In genomic region chr14:79619802-79620201, GRCm38 (mm10) we compare ENCODE assay signal across 28 mouse cellular contexts. TPM values are rescaled to one million over a fixed set of nuclear protein-coding genes. Genes with fewer than 3 reads are reported as not detected.
"Had no signal": no experiment of that assay in that cellular context is flagged by ENCODE, and none has a peak within 500 bp of the region (broad histone marks: within the 10 kb centered on the region; RNA-seq: fewer than 3 reads in every experiment).

No protein-coding gene starts in this region.

- H3K9ac ChIP-seq: embryonic facial prominence, embryonic 12.5 days; embryonic facial prominence, embryonic 13.5 days; embryonic facial prominence, embryonic 15.5 days; forebrain, embryonic 12.5 days; forebrain, embryonic 13.5 days; forebrain, embryonic 15.5 days; forebrain, postnatal 0 days had no signal

- H3K27me3 ChIP-seq: embryonic facial prominence, embryonic 12.5 days; embryonic facial prominence, embryonic 13.5 days; embryonic facial prominence, embryonic 15.5 days; forebrain, embryonic 12.5 days; forebrain, embryonic 13.5 days; forebrain, embryonic 15.5 days had no signal

- DNase-seq: cerebellum, adult 9-10 months; cerebellum, adult 9-11 months; cerebellum, postnatal 10 days; cerebellum, postnatal 14 days; cerebellum, postnatal 25 days; cerebellum, postnatal 36 days; embryo, embryonic 11 days; forebrain, postnatal 0 days; gastrocnemius, adult 2 months; gastrocnemius, postnatal 10 days; gastrocnemius, postnatal 14 days; gastrocnemius, postnatal 25 days; gastrocnemius, postnatal 36 days; heart, adult 11 months; heart, adult 18-20 months; heart, adult 2 months had no signal

- H3K4me1 ChIP-seq: embryonic facial prominence, embryonic 10.5 days; embryonic facial prominence, embryonic 12.5 days; embryonic facial prominence, embryonic 13.5 days; embryonic facial prominence, embryonic 15.5 days; forebrain, embryonic 10.5 days; forebrain, embryonic 12.5 days; forebrain, embryonic 13.5 days; forebrain, embryonic 15.5 days; heart, embryonic 10.5 days had no signal

- H3K27ac ChIP-seq: embryonic facial prominence, embryonic 10.5 days; embryonic facial prominence, embryonic 12.5 days; embryonic facial prominence, embryonic 13.5 days; embryonic facial prominence, embryonic 15.5 days; forebrain, embryonic 10.5 days; forebrain, embryonic 12.5 days; forebrain, embryonic 13.5 days; forebrain, embryonic 15.5 days; gastrocnemius, adult 2 months; heart, adult 2 months; heart, embryonic 10.5 days had no signal

- H3K4me2 ChIP-seq: embryonic facial prominence, embryonic 12.5 days; embryonic facial prominence, embryonic 13.5 days; embryonic facial prominence, embryonic 15.5 days; forebrain, embryonic 12.5 days; forebrain, embryonic 13.5 days; forebrain, embryonic 15.5 days had no signal

- H3K9me3 ChIP-seq: embryonic facial prominence, embryonic 10.5 days; embryonic facial prominence, embryonic 12.5 days; embryonic facial prominence, embryonic 13.5 days; embryonic facial prominence, embryonic 15.5 days; forebrain, embryonic 10.5 days; forebrain, embryonic 12.5 days; forebrain, embryonic 13.5 days; forebrain, embryonic 15.5 days; heart, embryonic 10.5 days had no signal

- H3K4me3 ChIP-seq: embryonic facial prominence, embryonic 10.5 days; embryonic facial prominence, embryonic 12.5 days; embryonic facial prominence, embryonic 13.5 days; embryonic facial prominence, embryonic 15.5 days; erythroblast, embryonic 14.5 days; forebrain, embryonic 10.5 days; forebrain, embryonic 12.5 days; forebrain, embryonic 13.5 days; forebrain, embryonic 15.5 days; gastrocnemius, adult 2 months; heart, adult 2 months; heart, embryonic 10.5 days had no signal

RNA-seq across cellular contexts. Expression of gene Cnmd, which starts 42.2 kb away (rescaled TPM):
- total RNA-seq: common myeloid progenitor, adult 5-6 weeks; granulocyte monocyte progenitor cell, adult 5-6 weeks had no signal
- polyA plus RNA-seq: erythroblast, embryonic 14.5 days had no signal
